Mouse (Mus musculus) skeletal muscle tissue, adult 2 months (tissue): ENCODE results near the gene Actn2.

Experiments
- DNase-seq: peaks from one replicate; pipeline ENCODE4 v3.0.0-alpha.2; 2012; ENCODE audit warnings: low read depth, low spot score

Actn2 gene

DNA sequence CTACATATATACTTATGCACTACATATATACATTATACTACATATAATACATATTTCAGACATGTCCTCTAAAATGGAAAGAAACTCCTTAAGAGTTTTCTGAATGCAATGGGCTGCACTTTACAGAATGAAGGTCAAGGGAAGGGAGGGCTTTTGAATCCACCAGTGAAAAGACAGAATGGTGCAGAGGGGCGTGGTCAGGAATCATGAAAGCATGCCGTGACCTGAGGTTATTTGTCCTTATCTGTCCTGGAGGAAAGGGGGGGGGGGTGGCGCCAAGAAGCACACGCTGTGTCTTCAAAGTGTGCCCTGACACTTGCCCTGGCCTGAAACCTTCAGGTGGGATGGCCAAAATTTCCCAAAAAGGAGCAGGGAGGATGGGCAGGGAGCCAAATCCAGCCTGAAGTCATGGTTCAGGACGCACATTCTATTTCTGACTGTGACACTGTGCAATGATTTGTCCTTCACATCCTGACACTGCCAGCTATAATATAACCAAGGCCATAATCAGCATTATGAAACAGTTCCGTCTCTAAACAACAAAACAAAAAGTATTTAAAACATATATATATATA is 23.3 kb downstream of the Actn2 start:
- peak; percentile 82 for DNase-seq

DNA sequence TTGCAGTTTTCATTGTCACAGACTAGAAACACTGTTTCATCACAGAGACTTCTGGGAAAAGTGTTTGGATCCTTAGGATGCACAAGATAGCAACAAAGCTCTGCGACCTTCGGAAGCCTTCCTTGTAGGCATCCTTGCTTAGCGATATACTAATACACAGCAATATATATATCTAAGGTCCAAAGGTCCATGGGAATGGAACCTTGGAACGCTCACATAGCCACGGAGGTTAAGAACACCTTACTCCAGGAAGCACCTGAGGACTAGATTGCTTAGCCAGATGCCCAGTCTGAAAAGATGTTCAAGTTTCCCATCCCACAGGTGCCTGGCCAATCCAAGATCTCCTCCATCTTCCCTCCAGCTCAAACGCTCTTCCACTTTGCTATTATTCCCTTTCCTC is 26.4 kb downstream of the Actn2 start:
- DNase-seq, result no peak

DNA sequence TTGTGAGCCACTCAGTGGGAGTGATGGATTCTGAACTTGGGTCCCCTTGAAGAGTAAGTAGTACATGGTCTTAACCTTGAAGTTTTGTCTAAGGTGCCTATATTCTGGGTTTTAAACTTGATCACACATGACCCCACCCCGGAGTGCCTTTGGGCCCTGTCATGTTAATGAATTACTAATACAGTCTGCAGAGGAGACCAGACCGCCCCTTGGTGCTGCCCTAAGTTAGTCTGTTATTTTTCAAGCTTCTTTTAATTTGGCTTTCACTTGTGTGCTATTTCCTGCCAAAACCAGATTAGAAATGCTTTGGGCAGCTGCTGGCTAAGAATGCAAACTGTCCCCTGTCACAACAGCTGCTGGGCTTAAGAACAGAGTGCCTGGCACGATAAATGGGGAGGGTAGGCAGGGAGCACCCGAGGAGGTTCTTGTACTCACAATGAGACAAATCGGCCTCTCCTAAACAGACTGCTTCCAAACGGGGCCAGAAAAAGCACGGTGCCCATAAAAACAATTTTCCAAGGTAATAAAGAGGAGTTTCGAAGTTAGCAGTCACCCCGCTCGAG is 28.5 kb downstream of the Actn2 start:
- DNase-seq, result no peak

DNA sequence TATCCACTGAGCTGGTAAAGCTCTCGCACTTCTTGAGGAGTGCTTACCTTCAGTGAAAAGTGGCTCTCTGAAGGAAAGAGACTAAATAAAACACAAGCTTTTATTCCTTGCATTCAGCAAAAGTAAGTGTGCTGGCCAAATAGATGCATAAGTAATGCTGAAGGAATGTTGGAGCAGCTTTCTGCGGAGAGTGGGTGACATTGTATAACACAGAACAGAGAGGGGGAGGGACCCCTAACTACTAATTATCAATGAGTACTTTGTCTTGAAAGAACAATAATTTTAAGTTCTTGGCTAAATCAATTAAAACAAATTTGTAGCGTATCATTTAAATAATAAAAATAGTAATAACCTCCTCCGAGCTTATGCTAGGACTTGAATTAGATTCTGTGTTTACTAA is 29.2 kb downstream of the Actn2 start:
- DNase-seq, result no peak

DNA sequence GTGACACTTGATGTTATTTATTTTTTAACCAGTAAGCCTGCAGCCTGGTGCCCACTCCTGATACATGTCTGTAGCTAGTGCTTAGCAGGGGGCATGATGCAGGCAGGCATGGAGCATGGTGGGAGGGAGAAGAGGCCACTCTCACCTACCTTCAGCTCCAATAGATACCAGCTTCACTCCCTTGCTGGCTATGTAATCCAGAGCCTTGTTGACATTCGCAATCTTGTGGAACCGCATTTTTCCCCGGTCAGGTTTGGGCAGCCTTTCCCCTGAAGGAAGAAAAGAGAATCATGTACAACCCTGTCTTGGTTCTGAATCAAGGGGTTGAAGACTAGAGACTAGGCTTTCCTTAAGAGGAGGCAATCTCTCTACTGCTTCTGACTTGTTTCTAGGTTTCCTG is 31.1 kb downstream of the Actn2 start:
- no peak for DNase-seq

DNA sequence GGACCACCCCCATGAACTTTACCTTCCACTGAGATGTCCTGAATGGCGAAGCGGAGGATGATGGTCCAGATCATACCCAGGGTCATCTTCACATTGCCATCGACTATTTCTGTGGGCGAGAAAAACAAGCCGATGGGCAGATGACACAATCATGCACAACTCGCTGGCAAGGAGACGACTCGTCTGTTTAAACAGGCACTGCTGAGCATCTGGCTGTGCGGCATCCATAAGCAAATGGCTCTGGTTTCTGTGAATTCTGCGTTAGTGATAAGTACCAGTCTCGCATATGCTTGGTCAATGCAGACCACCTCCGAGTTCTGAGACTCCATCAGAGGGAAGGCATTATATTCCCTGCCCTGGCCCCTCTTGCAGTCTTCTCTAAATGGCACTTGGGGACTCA is 31.7 kb downstream of the Actn2 start:
- no peak for DNase-seq

DNA sequence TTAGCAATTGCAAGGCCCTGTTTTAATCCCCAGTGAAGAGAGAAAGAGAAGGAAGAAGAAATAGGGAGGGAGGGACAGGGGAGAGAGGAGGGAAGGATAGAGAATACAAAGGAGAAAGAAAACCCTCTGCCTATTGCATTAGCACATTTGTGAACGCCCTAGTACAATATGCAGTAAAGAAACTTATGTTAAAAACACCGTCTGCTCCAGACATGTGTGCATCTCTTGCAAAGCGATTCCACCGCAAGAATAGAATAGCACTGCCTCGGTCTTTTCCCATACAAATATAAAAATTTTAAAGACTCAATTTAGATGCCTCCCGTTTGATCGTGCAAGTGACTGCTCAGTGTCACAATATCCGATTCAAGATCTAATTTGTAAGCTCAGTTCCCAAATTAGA is 32.1 kb downstream of the Actn2 start:
- no peak for DNase-seq

DNA sequence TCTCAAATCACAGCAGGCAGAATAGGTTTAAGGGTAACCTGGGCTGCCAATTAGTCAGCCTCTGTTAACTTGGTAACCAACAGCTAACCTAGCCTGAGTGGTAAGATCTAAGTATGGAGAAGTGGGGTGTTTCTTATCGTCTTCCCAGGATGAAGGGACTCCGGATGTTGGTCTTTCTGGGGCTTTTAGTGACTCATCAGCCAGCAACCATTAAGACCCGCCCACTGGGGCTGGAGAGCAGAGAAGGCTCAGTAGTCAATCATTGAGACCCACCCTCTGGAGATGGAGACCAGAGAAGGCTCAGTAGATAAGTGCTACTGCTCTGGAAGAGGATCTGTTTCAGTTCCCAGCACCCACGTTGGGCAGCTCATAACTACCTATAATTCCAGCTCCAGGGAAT is 33.3 kb downstream of the Actn2 start:
- DNase-seq, result no peak

DNA sequence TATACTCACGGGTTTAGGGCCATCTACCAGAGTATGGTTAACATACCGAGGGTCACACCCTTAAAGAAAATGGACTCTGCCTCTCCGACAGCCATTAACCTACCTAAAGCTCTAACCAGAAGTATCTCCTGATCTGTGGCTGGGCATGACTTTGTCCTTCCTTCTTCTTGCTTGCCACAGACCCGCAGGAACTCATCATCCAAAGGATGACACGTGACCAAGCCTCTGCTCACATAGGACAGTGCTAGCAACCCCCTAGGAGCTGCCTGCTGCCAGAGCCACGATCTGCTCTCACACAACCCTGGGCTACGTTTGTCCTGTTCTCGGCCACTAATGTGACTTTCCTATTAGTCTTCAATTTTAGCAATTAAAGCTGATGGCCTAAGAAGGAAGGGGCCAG is 35.0 kb downstream of the Actn2 start:
- no peak for DNase-seq

DNA sequence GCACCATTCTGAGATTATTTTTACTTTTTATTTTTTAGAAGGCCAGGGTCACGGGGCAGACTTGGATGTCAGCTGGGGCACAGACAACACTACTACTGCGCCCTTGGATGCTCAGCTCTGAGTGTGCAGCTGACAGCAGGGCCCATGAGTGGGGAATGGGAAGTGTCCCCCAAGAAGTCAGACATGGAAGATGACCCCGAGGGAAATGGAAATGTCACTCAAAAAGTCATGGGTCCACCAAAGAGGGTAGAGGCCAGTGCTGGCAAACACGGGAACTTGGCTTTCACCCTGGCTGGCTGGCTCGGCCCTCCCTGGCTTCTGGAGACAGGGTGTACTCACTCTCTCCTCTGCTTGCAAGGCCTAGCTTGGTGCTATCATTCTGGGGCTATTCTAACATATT is 35.6 kb downstream of the Actn2 start:
- DNase-seq, result no peak

DNA sequence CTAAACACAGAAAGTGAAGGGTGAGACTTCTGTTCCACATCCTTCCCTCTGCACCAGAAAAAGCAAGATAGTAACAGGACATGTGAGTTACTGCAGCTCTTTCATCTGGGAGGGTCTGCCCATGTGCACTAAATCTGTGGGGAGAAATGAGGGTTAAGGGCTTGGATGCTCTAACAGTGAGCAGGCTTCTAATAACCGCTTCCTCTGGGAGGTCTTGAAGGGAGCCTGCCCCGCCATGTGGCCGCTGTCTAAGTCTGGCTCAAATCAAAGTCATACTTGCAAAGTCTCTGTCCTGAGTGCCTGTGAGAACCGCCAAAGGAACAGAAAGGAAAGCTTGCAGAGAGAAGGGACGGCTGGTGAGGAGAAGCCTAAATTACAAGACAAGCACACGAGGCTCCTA is 42.8 kb downstream of the Actn2 start:
- DNase-seq, result no peak

DNA sequence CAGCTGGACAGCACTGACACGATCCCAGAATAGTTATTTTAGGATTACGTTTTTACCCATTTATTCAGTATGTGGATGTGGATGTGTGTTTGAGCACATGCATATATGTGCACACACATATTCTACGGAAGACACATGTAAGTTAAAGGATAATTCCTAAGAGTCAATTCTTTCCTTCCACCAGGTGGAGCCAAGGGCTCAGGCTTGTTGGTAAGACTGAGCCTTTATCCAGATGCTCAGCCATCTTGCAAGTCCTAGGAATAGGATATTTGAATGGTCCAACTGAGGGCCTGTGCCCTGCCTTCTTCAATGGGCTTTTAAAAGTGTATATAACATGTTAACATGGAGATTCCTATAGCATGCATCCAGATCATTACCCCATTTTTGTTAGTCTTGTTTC is 43.9 kb downstream of the Actn2 start:
- DNase-seq, result no peak

DNA sequence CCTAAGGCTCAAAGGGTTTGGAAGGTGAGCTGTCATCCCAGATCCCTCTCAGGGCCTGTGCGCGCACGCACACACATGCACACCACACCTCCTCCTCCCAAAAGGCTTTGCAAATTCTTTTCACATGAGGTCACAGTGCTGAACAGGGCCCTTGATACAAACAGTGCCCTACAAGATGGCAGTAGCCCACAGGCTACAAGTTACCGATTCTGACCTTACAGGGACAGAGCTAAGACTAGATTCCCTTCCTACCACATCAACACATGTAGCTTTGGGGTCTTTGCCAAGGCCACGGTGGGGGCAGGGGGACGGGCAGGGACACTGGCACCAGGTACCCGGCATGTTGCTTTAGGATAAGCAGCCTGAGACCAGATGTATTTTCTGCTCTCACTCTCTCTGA is 46.8 kb downstream of the Actn2 start:
- DNase-seq, result peak; percentile 50

DNA sequence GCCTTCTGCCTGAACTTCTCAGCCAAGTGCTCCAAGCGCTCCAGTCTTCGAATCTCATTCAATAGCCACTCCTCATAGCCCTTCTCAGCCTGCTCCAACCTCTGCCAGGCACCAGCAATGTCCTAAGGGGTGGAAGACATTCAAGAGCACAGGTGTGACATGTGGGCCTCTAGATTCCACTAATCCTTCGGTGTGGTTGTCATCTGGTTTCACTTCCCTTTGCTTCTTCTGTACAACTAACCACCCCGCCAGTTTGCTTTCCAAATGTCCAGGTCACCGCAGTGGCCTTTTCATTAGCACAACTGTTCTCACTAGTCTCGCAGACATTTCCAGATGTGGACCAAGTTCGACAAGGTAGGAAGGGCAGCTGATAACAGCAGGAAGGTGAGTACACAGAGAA is 49.9 kb downstream of the Actn2 start:
- no peak for DNase-seq

DNA sequence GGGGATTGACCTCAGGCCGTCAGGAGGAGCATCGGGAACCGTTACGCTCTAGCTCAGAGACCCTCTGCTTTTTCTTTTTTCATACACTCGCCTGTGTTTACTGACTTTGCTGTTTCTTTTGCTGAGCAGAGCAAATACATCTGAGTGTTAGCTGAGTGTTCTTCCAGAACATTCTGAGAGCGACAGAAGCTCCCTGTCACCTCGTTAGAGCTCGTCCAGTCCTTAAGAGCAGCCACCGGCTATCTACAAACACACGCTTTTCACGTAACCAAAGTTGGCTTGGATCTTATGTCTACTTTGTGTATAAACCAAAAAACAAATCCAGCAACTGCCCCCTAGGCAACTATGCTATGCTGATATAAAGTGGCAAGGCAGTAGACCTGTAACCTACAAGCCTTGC is 56.0 kb downstream of the Actn2 start:
- DNase-seq, result no peak

DNA sequence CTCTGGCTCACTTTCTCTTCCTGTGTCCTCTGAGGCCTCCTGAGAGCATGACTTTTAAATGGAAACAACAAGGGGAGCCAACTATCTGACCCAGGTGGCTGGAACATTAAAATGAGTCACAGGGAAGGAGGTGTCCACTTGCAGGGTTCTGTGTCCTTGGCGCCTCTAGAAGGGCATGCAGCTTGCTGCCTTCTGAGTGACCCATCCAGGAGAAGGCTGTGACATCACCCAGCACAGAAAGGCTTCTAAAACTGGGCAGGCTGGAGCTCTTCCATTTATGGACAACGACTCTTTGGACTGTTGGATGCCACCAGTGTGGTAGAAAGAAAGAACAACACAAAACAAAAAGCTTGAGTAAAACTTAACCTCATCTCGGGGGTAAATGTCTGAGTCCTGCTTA is 56.7 kb downstream of the Actn2 start:
- peak; percentile 88 for DNase-seq

DNA sequence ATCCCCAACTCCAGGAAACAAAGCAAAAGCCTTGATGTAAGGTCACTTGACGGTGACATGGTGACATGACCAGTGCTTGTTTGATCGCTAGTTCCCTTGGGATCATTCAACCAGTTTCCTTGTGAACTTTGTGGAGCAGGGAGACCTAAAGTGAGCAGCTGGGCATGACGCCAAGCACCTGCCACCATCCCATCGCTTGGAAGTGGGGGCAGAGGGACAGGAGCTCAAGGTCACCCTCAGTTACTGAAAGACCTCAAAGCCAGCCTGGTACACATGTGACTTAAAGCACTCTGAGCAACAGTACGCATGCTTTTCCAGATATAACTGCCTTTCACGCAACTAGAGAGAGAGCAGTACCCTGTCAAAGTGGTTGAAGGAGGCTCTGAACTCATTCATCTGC is 65.8 kb downstream of the Actn2 start:
- DNase-seq, result no peak

DNA sequence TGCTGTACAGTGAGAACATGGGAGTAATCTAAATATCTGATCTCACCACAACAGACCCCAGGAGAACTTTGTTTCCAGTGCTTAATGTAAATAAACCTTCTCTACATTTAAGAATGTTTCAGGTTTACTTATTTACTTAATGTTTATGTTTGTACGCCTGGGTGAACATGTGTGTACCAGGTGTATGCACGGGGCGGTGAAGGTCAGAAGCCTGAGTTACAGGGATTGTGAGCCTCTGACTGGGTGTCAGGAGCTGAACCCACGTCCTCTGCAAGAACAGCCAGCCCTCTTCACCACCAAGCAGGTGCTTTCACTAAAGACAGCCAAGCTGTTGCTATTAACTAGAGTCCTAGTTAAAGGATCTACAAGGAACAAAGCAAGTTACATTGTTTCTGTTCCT is 66.3 kb downstream of the Actn2 start:
- no peak for DNase-seq

DNA sequence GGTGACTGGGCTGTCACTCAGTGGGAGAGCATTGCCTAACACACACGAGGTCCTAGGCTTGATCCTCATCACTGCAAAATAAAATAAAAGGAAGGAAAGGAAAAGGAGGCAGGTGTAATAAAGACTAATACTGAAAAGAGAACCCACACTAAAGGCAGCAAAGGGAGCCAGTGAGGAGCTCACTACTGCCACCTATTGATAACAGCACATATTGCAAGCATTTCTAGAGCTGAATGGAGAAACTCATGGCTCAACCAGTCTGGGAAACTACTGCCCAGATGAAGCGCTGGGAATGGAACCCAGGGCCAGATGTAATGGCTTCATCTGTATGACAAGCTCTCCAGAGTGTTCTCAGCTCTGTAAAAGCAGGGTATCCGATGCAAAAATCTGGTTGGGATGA is 67.6 kb downstream of the Actn2 start:
- no peak for DNase-seq

DNA sequence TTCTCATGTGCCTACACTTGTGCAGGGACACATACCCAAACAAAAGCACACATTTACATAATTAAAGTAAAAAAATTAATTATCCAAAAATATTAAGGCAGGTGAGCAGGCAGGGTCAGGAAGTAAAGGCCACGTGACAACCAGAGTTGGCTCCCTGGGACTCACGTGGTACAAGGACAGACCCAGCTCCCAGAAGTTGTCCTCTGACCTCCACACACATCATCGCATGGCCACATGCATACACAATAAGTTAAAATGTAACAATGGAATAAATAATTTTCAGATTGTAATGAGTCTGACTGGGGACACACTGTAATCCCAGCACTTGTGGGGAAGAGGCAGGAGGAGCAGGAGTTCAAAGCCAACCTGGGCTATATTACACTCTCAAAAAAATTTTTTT is 72.6 kb downstream of the Actn2 start:
- no peak for DNase-seq

DNA sequence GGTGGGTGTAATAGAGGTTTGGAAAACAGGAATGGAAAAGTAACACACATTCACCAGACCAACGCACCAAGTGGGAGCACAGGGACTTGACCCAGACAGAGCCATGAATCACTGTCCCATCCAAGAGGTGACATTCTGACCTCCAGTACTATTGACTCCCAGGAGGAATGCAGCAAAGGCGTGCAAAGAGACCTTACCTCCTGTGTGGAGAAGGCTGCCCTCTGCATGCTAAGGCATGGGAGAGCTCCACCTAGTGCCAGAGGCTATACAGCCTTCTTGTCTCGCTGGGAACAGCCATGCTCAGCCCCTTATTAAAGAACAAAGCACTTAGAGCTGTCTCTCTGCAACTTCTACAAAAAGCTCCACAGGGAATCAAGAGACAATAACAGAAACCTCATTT is 73.5 kb downstream of the Actn2 start:
- no peak for DNase-seq

DNA sequence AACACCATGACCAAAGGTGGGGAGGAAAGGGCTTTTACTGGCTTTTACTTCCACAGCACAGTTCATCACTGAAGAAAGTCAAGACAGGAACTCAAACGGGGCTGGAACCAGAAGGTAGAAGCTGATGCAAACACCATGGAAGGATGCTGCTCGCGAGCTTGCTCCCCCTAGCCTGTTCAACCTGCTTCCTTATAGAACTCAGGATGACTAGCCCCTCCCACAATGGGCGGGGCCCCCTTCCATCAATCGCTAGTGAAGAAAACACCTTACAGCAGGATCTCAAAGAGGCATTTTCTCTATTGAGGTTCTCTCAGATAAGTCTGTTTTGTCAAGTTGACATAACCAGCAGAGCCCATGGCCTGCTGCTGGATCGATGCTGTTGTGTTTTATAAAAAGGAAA is 76.6 kb downstream of the Actn2 start:
- DNase-seq, result no peak

DNA sequence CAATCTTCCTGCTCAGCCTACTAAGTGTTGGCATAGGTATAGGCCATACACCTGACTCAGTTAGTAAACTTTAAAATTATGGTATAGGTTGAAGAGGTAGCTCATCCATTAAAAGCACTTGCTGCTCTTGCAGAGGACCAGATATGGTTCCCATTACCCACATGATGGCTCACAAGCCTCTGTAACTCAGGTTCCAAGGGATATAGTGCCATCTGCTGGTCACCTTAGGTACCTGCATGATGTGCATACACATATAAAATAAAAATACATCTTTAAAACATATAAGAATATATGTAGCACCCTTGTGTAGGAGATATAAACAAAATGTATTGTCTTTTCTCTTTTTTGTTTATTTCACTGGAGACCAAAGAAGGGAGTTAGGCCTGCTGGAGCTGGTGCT is 79.1 kb downstream of the Actn2 start:
- DNase-seq, result no peak
